Mouse (Mus musculus): ENCODE results near the gene Kcna4.

Gene Kcna4

GRCm38 (mm10) chr2:107289990-107290696 is at the start of gene Kcna4:
Kcna4 (plus strand) TSS chr2:107290639.
- DNase-seq, result peak; percentile 69 to 79

GRCm38 (mm10) chr2:107258091-107258490 is 32.3 kb upstream of the Kcna4 start:
- DNase-seq, result peak; percentile 13 to 21

GRCm38 (mm10) chr2:107266251-107266650 is 24.2 kb upstream of the Kcna4 start:
- no peak for DNase-seq

GRCm38 (mm10) chr2:107270050-107270449 is 20.4 kb upstream of the Kcna4 start:
- no peak for DNase-seq

- no peak for DNase-seq
Measured at GRCm38 (mm10) chr2:107290697-107291019, 219 bp downstream of the Kcna4 start.

GRCm38 (mm10) chr2:107291142-107291541 is 703 bp downstream of the Kcna4 start:
- peak; percentile 32 to 34 for DNase-seq

- no peak for DNase-seq
Measured at GRCm38 (mm10) chr2:107294521-107294920, 4.1 kb downstream of the Kcna4 start.

- no peak for DNase-seq
Measured at GRCm38 (mm10) chr2:107301886-107302285, 11.4 kb downstream of the Kcna4 start.

GRCm38 (mm10) chr2:107304707-107305106 is 14.3 kb downstream of the Kcna4 start:
- DNase-seq, result no peak

GRCm38 (mm10) chr2:107306077-107306476 is 15.6 kb downstream of the Kcna4 start:
- no peak for DNase-seq

- DNase-seq, result no peak
Measured at GRCm38 (mm10) chr2:107318636-107319035, 28.2 kb downstream of the Kcna4 start.

- DNase-seq, result peak in 1 of 2 experiments; percentile 3
Measured at GRCm38 (mm10) chr2:107321596-107322226, 31.3 kb downstream of the Kcna4 start.

GRCm38 (mm10) chr2:107324090-107324489 is 33.7 kb downstream of the Kcna4 start:
- no peak for DNase-seq

GRCm38 (mm10) chr2:107327276-107327675 is 36.8 kb downstream of the Kcna4 start:
- DNase-seq, result no peak

GRCm38 (mm10) chr2:107341291-107341690 is 50.9 kb downstream of the Kcna4 start:
- no peak for DNase-seq

- no peak for DNase-seq
Measured at GRCm38 (mm10) chr2:107344807-107345206, 54.4 kb downstream of the Kcna4 start.

GRCm38 (mm10) chr2:107345299-107345698 is 54.9 kb downstream of the Kcna4 start:
- no peak for DNase-seq

Measured in cerebellum, postnatal 10 days (tissue).